Mouse (Mus musculus): ENCODE measurements around the gene Cuta. TPM values are rescaled to one million over a fixed set of nuclear protein-coding genes. Genes with fewer than 3 reads are reported as not detected.
A peak's percentile ranks its signal among the peaks of the same experiment; 100 is the strongest.
"Not testable (repeated sequence)": the region's sequence is repeated elsewhere in the genome, so short reads cannot be mapped to it uniquely, and the experiment has no call there.

Gene Cuta
- polyA plus RNA-seq (2012; ENCODE audit: insufficient read depth, insufficient read length, low replicate concordance, missing spikeins), result not detected in 2 replicates

GRCm38 (mm10) chr17:26939178-26939972 is at the start of gene Cuta:
Gene Cuta (minus strand): TSS chr17:26939569.
- TF ChIP-seq POLR2A (IDR thresholded peaks at IDR 0.05; ENCODE audit: insufficient read depth, low read depth, low read length), result peak; percentile 68
- TF ChIP-seq CTCF (IDR thresholded peaks at IDR 0.05; ENCODE audit: insufficient read depth, low read depth, low read length), result no peak
- Histone ChIP-seq H3K4me1 (ENCODE audit: control insufficient read depth, insufficient read depth, low read length) (peaks cover 29% of the 10 kb centered on the region), H3K27ac (ENCODE audit: insufficient read depth, low read depth, low read length) (peak within 1 kb of the TSS; percentile 88), H3K4me3 (ENCODE audit: insufficient read depth, low read depth, low read length) (peak within 1 kb of the TSS; percentile 93)
- WGBS, result under 1% methylated on average over 70 of the region's 70 CpGs

GRCm38 (mm10) chr17:26985503-26986179 is 46.3 kb upstream of the Cuta start:
- H3K4me3 ChIP-seq (ENCODE audit: insufficient read depth, low read depth, low read length), result no peak overlapping the region
- TF ChIP-seq CTCF (IDR thresholded peaks at IDR 0.05; ENCODE audit: insufficient read depth, low read depth, low read length), result no peak
- no peak for TF ChIP-seq POLR2A (IDR thresholded peaks at IDR 0.05; ENCODE audit: insufficient read depth, low read depth, low read length)
- no peak overlapping the region for H3K27ac ChIP-seq (ENCODE audit: insufficient read depth, low read depth, low read length)
- 87% methylated on average over 10 of the region's 10 CpGs for WGBS
- peaks cover 2% of the 10 kb centered on the region for H3K4me1 ChIP-seq (ENCODE audit: control insufficient read depth, insufficient read depth, low read length)

- H3K4me3 ChIP-seq (ENCODE audit: insufficient read depth, low read depth, low read length), result no peak overlapping the region
- WGBS, result 94% methylated on average over 4 of the region's 4 CpGs
- H3K4me1 ChIP-seq (ENCODE audit: control insufficient read depth, insufficient read depth, low read length), result peaks cover 9% of the 10 kb centered on the region
- no peak for TF ChIP-seq POLR2A (IDR thresholded peaks at IDR 0.05; ENCODE audit: insufficient read depth, low read depth, low read length)
- no peak for TF ChIP-seq CTCF (IDR thresholded peaks at IDR 0.05; ENCODE audit: insufficient read depth, low read depth, low read length)
- H3K27ac ChIP-seq (ENCODE audit: insufficient read depth, low read depth, low read length), result no peak overlapping the region
These were observed 44.0 kb upstream of the Cuta start for GRCm38 (mm10) chr17:26983382-26983781.

- 31% methylated on average over 2 of the region's 2 CpGs for WGBS
- H3K27ac ChIP-seq (ENCODE audit: insufficient read depth, low read depth, low read length), result peak overlapping the region; percentile 60
These were observed 41.7 kb upstream of the Cuta start for GRCm38 (mm10) chr17:26981050-26981449.

DNA sequence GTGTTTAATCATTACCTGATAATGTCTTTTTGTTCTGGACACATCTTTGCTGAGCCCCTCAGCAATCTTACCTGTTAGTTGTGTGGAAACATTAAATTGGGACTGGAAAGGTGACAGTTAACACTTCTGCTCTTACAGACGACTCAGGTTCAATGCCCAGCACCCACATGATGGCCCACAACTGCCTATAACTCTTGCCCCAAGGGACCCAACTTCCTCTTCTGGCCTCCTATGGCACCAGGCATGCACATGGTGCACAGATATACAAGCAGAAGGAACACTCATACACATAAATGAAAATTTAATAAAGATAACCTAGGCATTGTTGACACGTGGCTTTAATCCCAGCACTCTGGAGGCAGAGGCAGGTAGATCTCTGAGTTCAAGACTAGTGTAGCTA is 40.1 kb upstream of the Cuta start:
- WGBS, result 76% methylated on average over 2 of the region's 2 CpGs

More at GRCm38 (mm10) chr17:26981050-26981449, 41.7 kb upstream of the Cuta start:
- no peak overlapping the region for H3K4me3 ChIP-seq (ENCODE audit: insufficient read depth, low read depth, low read length)
- TF ChIP-seq POLR2A (IDR thresholded peaks at IDR 0.05; ENCODE audit: insufficient read depth, low read depth, low read length) (no peak), CTCF (IDR thresholded peaks at IDR 0.05; ENCODE audit: insufficient read depth, low read depth, low read length) (no peak)
- H3K4me1 ChIP-seq (ENCODE audit: control insufficient read depth, insufficient read depth, low read length), result peaks cover 12% of the 10 kb centered on the region

GRCm38 (mm10) chr17:26977354-26977753 is 38.0 kb upstream of the Cuta start:
- 84% methylated on average over 6 of the region's 6 CpGs for WGBS
- not testable (repeated sequence) for H3K27ac ChIP-seq (ENCODE audit: insufficient read depth, low read depth, low read length); H3K4me3 ChIP-seq (ENCODE audit: insufficient read depth, low read depth, low read length)
- H3K4me1 ChIP-seq (ENCODE audit: control insufficient read depth, insufficient read depth, low read length), result peaks cover 26% of the 10 kb centered on the region

More for the DNA sequence above, 40.1 kb upstream of the Cuta start:
- no peak overlapping the region for H3K27ac ChIP-seq (ENCODE audit: insufficient read depth, low read depth, low read length)
- TF ChIP-seq CTCF (IDR thresholded peaks at IDR 0.05; ENCODE audit: insufficient read depth, low read depth, low read length) (no peak), POLR2A (IDR thresholded peaks at IDR 0.05; ENCODE audit: insufficient read depth, low read depth, low read length) (no peak)
- no peak overlapping the region for H3K4me3 ChIP-seq (ENCODE audit: insufficient read depth, low read depth, low read length)
- H3K4me1 ChIP-seq (ENCODE audit: control insufficient read depth, insufficient read depth, low read length), result peaks cover 18% of the 10 kb centered on the region

- Histone ChIP-seq H3K4me3 (ENCODE audit: insufficient read depth, low read depth, low read length) (no peak overlapping the region), H3K4me1 (ENCODE audit: control insufficient read depth, insufficient read depth, low read length) (peaks cover 32% of the 10 kb centered on the region), H3K27ac (ENCODE audit: insufficient read depth, low read depth, low read length) (no peak overlapping the region)
- TF ChIP-seq POLR2A (IDR thresholded peaks at IDR 0.05; ENCODE audit: insufficient read depth, low read depth, low read length) (no peak), CTCF (IDR thresholded peaks at IDR 0.05; ENCODE audit: insufficient read depth, low read depth, low read length) (no peak)
These were observed 36.0 kb upstream of the Cuta start for GRCm38 (mm10) chr17:26975415-26975814.

GRCm38 (mm10) chr17:26974547-26974946 is 35.2 kb upstream of the Cuta start:
- H3K4me3 ChIP-seq (ENCODE audit: insufficient read depth, low read depth, low read length), result no peak overlapping the region
- WGBS, result 91% methylated on average over 15 of the region's 15 CpGs
- no peak overlapping the region for H3K27ac ChIP-seq (ENCODE audit: insufficient read depth, low read depth, low read length)
- TF ChIP-seq CTCF (IDR thresholded peaks at IDR 0.05; ENCODE audit: insufficient read depth, low read depth, low read length) (no peak), POLR2A (IDR thresholded peaks at IDR 0.05; ENCODE audit: insufficient read depth, low read depth, low read length) (no peak)
- H3K4me1 ChIP-seq (ENCODE audit: control insufficient read depth, insufficient read depth, low read length), result peaks cover 28% of the 10 kb centered on the region
